Mouse (Mus musculus) MEL (cell line): Measurements from ENCODE around the gene Shank3. TPM values are rescaled to one million over a fixed set of nuclear protein-coding genes. Genes with fewer than 3 reads are reported as not detected.

Experiments
- DNase-seq: peaks from one replicate; pipeline ENCODE4 v3.0.0; 2011; ENCODE audit warnings: low read depth, low spot score
- H3K27ac ChIP-seq: 2 replicates; pipeline ENCODE4 v1.5.1; 2012; ENCODE audit warnings: low read depth, mild to moderate bottlenecking, control low read depth, low read length, moderate library complexity; ENCODE audit not compliant: control insufficient read depth
- H3K27me3 ChIP-seq, 2 experiments: fragments of 150-350 bp in 1 of 2; sonication (generic) in 1 of 2; 2 replicates each; pipeline ENCODE4 v1.6.1; 2012; ENCODE audit warnings: low read length in 2 of 2, mild to moderate bottlenecking in 2 of 2, improper control_type of control experiment in 1 of 2, moderate library complexity in 1 of 2; ENCODE audit not compliant: insufficient read depth in 2 of 2, control insufficient read depth in 1 of 2
- H3K36me3 ChIP-seq, 2 experiments: 2 replicates each; pipeline ENCODE4 v1.6.1; 2012 to 2014; ENCODE audit warnings: low read length in 2 of 2, improper control_type of control experiment in 1 of 2, inconsistent platforms in 1 of 2, mild to moderate bottlenecking in 1 of 2; ENCODE audit not compliant: insufficient read depth in 2 of 2, control insufficient read depth in 1 of 2
- H3K4me1 ChIP-seq, 2 experiments: fragments of 150-350 bp in 1 of 2; sonication (generic) in 1 of 2; 2 replicates each; pipeline ENCODE4 v1.6.1; 2012; ENCODE audit warnings: low read length in 2 of 2, improper control_type of control experiment in 1 of 2, mild to moderate bottlenecking in 1 of 2; ENCODE audit not compliant: insufficient read depth in 2 of 2, control insufficient read depth in 1 of 2
- H3K4me3 ChIP-seq, 2 experiments: fragments of 150-350 bp in 1 of 2; sonication (generic) in 1 of 2; 2 replicates each; pipeline ENCODE4 v1.5.1; 2012; ENCODE audit warnings: low read depth in 2 of 2, low read length in 2 of 2, mild to moderate bottlenecking in 2 of 2, moderate library complexity in 2 of 2, control low read depth in 1 of 2, improper control_type of control experiment in 1 of 2; ENCODE audit not compliant: control insufficient read depth in 1 of 2, insufficient read depth in 1 of 2
- H3K79me2 ChIP-seq: 2 replicates; pipeline ENCODE4 v1.6.1; 2012; ENCODE audit warnings: mild to moderate bottlenecking, low read length, moderate library complexity; ENCODE audit not compliant: control insufficient read depth, poor library complexity, insufficient read depth
- H3K9ac ChIP-seq: 2 replicates; pipeline ENCODE4 v1.6.1; 2012; ENCODE audit warnings: low read depth, mild to moderate bottlenecking, control low read depth, low read length, moderate library complexity; ENCODE audit not compliant: control insufficient read depth, poor library complexity, severe bottlenecking
- H3K9me3 ChIP-seq: fragments of 150-350 bp; sonication (generic); replicated peaks from 2 replicates; pipeline ENCODE4 v1.6.1; 2012; ENCODE audit warnings: mild to moderate bottlenecking, low read length, improper control_type of control experiment, moderate library complexity; ENCODE audit not compliant: insufficient read depth
- CTCF ChIP-seq, 3 experiments: IDR thresholded peaks in 2 of 3; conservative IDR thresholded peaks in 1 of 3; 2 replicates each; pipeline ENCODE4 v1.5.1; 2011 to 2012; ENCODE audit warnings: low read length in 3 of 3, low read depth in 2 of 3, mild to moderate bottlenecking in 2 of 3, improper control_type of control experiment in 1 of 3, inconsistent platforms in 1 of 3, mixed read lengths in 1 of 3, moderate library complexity in 1 of 3; ENCODE audit not compliant: control insufficient read depth in 1 of 3, insufficient read depth in 1 of 3, poor library complexity in 1 of 3, severe bottlenecking in 1 of 3
- EP300 ChIP-seq, 2 experiments: IDR thresholded peaks; 2 replicates each; pipeline ENCODE4 v1.6.1; 2011; ENCODE audit warnings: improper control_type of control experiment in 2 of 2, low read length in 2 of 2, low read depth in 1 of 2, mild to moderate bottlenecking in 1 of 2
- GABPA ChIP-seq: IDR thresholded peaks from 2 replicates; pipeline ENCODE4 v1.6.1; 2012; ENCODE audit warnings: low read depth, mild to moderate bottlenecking, inconsistent platforms, low read length, improper control_type of control experiment, moderate library complexity
- GATA1 ChIP-seq: IDR thresholded peaks from 2 replicates; pipeline ENCODE4 v1.6.1; 2011; ENCODE audit warnings: low read depth, low read length, improper control_type of control experiment
- JUND ChIP-seq: IDR thresholded peaks from 2 replicates; pipeline ENCODE4 v1.6.1; 2011; ENCODE audit warnings: low read depth, mild to moderate bottlenecking, improper control_type of control experiment, low read length
- MYB ChIP-seq: IDR thresholded peaks from 2 replicates; pipeline ENCODE4 v1.6.1; 2011; ENCODE audit warnings: mild to moderate bottlenecking, low read depth, low read length, improper control_type of control experiment
- POLR2A ChIP-seq, 2 experiments: IDR thresholded peaks; 2 replicates each; pipeline ENCODE4 v1.6.1; 2011 to 2012; ENCODE audit warnings: low read length in 2 of 2, mild to moderate bottlenecking in 2 of 2, control low read depth in 1 of 2, improper control_type of control experiment in 1 of 2, low read depth in 1 of 2, moderate library complexity in 1 of 2; ENCODE audit not compliant: control insufficient read depth in 1 of 2, insufficient read depth in 1 of 2, poor library complexity in 1 of 2
- RAD21 ChIP-seq: IDR thresholded peaks from 2 replicates; pipeline ENCODE4 v1.6.1; 2011; ENCODE audit warnings: mild to moderate bottlenecking, low read depth, low read length, improper control_type of control experiment
- RCOR1 ChIP-seq: IDR thresholded peaks from 2 replicates; pipeline ENCODE4 v1.6.1; 2012; ENCODE audit warnings: low read depth, mild to moderate bottlenecking, inconsistent platforms, low read length, improper control_type of control experiment
- SIN3A ChIP-seq: IDR thresholded peaks from 2 replicates; pipeline ENCODE4 v1.6.1; 2012; ENCODE audit warnings: low read length, improper control_type of control experiment, inconsistent platforms
- polyA plus RNA-seq, 2 experiments: library from polyadenylated mRNA; stranded (reverse) in 1 of 2; unstranded in 1 of 2; fragments of >175 nt in 1 of 2; fragments of >200 nt in 1 of 2; gene quantifications; 2 replicates each; pipeline versions ENCODE4 v1.2.1 to v1.2.4; 2012; ENCODE audit warnings: low replicate concordance in 2 of 2, low read depth in 1 of 2; ENCODE audit not compliant: insufficient read length in 2 of 2, insufficient read depth in 1 of 2, missing spikeins in 1 of 2
- total RNA-seq: library from RNA; depleted of rRNA; stranded (reverse); fragments of 300-350 nt; gene quantifications from 2 replicates; pipeline ENCODE4 v1.2.3, GENCODE M21; 2012; rRNA removed

The Shank3 gene
- total and polyA plus RNA-seq, 3 experiments: 14.2 to 20.3 TPM; not detected in 1

DNA sequence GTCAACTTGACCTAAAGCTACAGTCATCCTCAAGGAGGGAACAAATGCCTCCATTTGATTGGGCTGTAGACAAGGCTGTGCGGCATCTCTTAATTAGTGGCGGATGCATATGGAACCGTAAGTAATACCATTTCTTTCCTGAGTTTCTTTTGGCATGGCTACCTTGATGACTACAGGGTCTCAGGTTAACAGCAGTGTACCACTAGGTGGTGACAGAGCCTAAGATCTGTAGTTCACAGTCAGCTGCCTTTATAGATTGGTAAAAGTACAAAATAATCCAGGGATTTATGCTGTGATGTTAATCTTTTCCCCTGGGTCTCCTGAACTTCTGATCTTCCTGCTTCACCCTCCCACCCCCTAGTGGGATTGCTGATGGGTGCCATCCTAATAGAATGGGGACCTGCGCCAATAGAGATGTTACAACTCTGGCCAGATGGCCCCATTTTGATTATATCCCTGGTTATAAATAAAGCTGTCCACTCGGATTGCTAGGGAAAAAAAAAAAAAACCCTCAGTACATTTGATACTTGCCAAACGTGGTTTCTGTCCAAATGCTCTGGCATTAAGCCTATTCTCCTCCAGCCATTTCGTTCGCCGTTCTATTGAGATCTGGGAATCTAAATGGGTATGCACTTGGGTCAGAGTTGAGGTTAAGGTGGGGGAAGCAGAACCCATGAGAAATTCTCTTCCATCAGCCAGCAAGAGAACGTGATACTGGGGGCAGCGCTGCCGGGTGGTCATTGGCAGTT lies 106.6 kb downstream of the Shank3 start:
- H3K36me3 ChIP-seq: no peaks in the 10 kb centered on the region
- H3K79me2 ChIP-seq: no peaks in the 10 kb centered on the region
- DNase-seq: no peak
- peaks cover 0 to 2% of the 10 kb centered on the region in 2 experiments; a peak in 1 of 4 replicates for H3K27me3 ChIP-seq
- TF ChIP-seq POLR2A (IDR thresholded peaks at IDR 0.05; ENCODE audit: control insufficient read depth in 1 of 2, insufficient read depth in 1 of 2, low read depth in 1 of 2, low read length in 2 of 2, poor library complexity in 1 of 2) (no peak), JUND (no peak), RCOR1 (no peak), CTCF (IDR thresholded peaks at IDR 0.05 in 2 of 3, conservative IDR thresholded peaks at IDR 0.05 in 1 of 3; ENCODE audit: control insufficient read depth in 1 of 3, insufficient read depth in 1 of 3, low read depth in 2 of 3, low read length in 3 of 3, poor library complexity in 1 of 3, severe bottlenecking in 1 of 3) (peak in 1 of 3 experiments; percentile 10; a peak in 1 of 6 replicates), SIN3A (no peak), EP300 (IDR thresholded peaks at IDR 0.05; ENCODE audit: low read depth in 1 of 2, low read length in 2 of 2) (no peak), MYB (no peak), RAD21 (peak; percentile 2; the same call in 1 of the 2 replicates)
- H3K9me3 ChIP-seq: no peaks in the 10 kb centered on the region
- no peak overlapping the region for H3K4me3 ChIP-seq
- no peak overlapping the region for H3K9ac ChIP-seq
- no peaks in the 10 kb centered on the region for H3K4me1 ChIP-seq
- H3K27ac ChIP-seq: no peak overlapping the region

DNA sequence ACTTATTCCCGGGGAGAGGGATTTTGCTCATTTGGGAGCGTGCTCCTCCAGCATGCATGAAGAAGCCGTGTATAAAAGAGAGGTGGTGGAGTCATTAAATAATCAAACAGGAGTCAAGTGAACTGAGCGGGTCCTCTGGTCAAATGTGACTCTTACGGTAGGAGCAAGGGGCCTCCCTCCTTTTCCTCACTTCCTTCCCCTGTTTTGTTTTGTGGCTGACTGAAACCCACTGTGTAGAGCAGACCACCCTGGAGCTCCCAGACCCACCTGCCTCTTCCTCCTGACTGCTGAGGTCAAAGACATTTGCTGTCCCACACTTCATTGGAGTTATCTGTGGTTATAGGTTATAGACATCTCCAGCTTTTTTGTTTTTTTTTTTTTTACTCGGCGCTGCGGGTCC lies 108.1 kb downstream of the Shank3 start:
- H3K27me3 ChIP-seq: peaks cover 0 to 2% of the 10 kb centered on the region in 2 experiments; a peak in 1 of 4 replicates
- H3K36me3 ChIP-seq: no peaks in the 10 kb centered on the region
- no peak for DNase-seq
- no peak for TF ChIP-seq GABPA
- H3K4me3 ChIP-seq: no peak overlapping the region
- no peak overlapping the region for H3K9ac ChIP-seq
- no peaks in the 10 kb centered on the region for H3K9me3 ChIP-seq
- no peaks in the 10 kb centered on the region for H3K79me2 ChIP-seq
- no peak overlapping the region for H3K27ac ChIP-seq
- H3K4me1 ChIP-seq: no peaks in the 10 kb centered on the region

DNA sequence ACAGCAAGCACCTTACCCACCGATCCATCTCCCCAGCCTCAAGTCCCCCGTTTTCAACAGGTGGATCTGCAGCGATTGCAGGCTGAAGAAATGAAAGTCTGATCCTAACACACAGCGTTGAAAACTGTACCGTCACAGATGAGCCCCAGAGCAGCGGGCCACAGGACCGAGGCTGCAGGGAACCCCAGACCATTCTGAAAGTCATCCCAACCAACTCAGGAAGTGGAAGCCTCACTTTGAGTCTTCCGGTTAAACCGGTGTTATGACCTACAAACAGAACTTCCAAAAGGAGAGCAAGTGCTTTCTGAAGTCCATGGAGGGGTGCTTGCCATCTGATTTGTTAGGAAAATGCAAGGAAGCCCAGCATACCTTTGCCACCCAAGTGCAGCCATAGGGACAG lies 108.5 kb downstream of the Shank3 start:
- H3K27me3 ChIP-seq: peaks cover 0 to 2% of the 10 kb centered on the region in 2 experiments; a peak in 1 of 4 replicates
- no peak overlapping the region for H3K27ac ChIP-seq
- DNase-seq: no peak
- no peaks in the 10 kb centered on the region for H3K79me2 ChIP-seq
- H3K9me3 ChIP-seq: no peaks in the 10 kb centered on the region
- TF ChIP-seq CTCF (IDR thresholded peaks at IDR 0.05 in 2 of 3, conservative IDR thresholded peaks at IDR 0.05 in 1 of 3; ENCODE audit: control insufficient read depth in 1 of 3, insufficient read depth in 1 of 3, low read depth in 2 of 3, low read length in 3 of 3, poor library complexity in 1 of 3, severe bottlenecking in 1 of 3): no peak
- TF ChIP-seq EP300 (IDR thresholded peaks at IDR 0.05; ENCODE audit: low read depth in 1 of 2, low read length in 2 of 2): no peak
- no peak for TF ChIP-seq GATA1
- no peaks in the 10 kb centered on the region for H3K4me1 ChIP-seq
- H3K36me3 ChIP-seq: no peaks in the 10 kb centered on the region
- no peak overlapping the region for H3K4me3 ChIP-seq
- no peak overlapping the region for H3K9ac ChIP-seq

Other genes with a start within 250 kb of the Shank3 start
- 80.4 and 84.6 TPM in 2 replicates for gene Sbf1, start 184.3 kb upstream of the Shank3 start, total RNA-seq
- 100 to 1,000 TPM in 1 of 2 experiments, not detected in 1; 147 TPM for gene Sbf1, start 184.3 kb upstream of the Shank3 start, polyA plus RNA-seq
- 1.4 and 7.1 TPM in 2 replicates for gene Adm2, start 176.9 kb upstream of the Shank3 start, total RNA-seq
- 10 to 100 TPM in 1 of 2 experiments, not detected in 1; 18.2 TPM for gene Adm2, start 176.9 kb upstream of the Shank3 start, polyA plus RNA-seq
- not detected in 2 replicates for gene Miox, start 165.2 kb upstream of the Shank3 start, total RNA-seq
- not detected for gene Miox, start 165.2 kb upstream of the Shank3 start, polyA plus RNA-seq
- 14.5 and 14.7 TPM in 2 replicates for gene Lmf2, start 144.0 kb upstream of the Shank3 start, total RNA-seq
- 10 to 100 TPM in 1 of 2 experiments, not detected in 1; 52.0 TPM for gene Lmf2, start 144.0 kb upstream of the Shank3 start, polyA plus RNA-seq
- 126 and 137 TPM in 2 replicates for gene Ncaph2, start 143.9 kb upstream of the Shank3 start, total RNA-seq
- 100 to 1,000 TPM; 160 to 165 TPM for gene Ncaph2, start 143.9 kb upstream of the Shank3 start, polyA plus RNA-seq
- 50.2 and 58.9 TPM in 2 replicates for gene Sco2, start 125.8 kb upstream of the Shank3 start, total RNA-seq
- 10 to 100 TPM in 1 of 2 experiments, not detected in 1; 34.6 TPM for gene Sco2, start 125.8 kb upstream of the Shank3 start, polyA plus RNA-seq
- gene Tymp, start 122.6 kb upstream of the Shank3 start, total RNA-seq: 0.92 and 1.5 TPM in 2 replicates
- 1 to 10 TPM in 1 of 2 experiments, not detected in 1; 2.0 TPM for gene Tymp, start 122.6 kb upstream of the Shank3 start, polyA plus RNA-seq
- not detected in 2 replicates for gene Odf3b, start 120.3 kb upstream of the Shank3 start, total RNA-seq
- not detected for gene Odf3b, start 120.3 kb upstream of the Shank3 start, polyA plus RNA-seq
- gene Klhdc7b, start 114.7 kb upstream of the Shank3 start, total RNA-seq: not detected in 2 replicates
- gene Klhdc7b, start 114.7 kb upstream of the Shank3 start, polyA plus RNA-seq: under 1 TPM in 1 of 2 experiments, not detected in 1; 0.01 TPM
- gene Syce3, start 89.1 kb upstream of the Shank3 start, total RNA-seq: 0.82 and 1.5 TPM in 2 replicates
- gene Syce3, start 89.1 kb upstream of the Shank3 start, polyA plus RNA-seq: 1 to 10 TPM in 1 of 2 experiments, not detected in 1; 1.4 TPM
- 0.92 and 1.4 TPM in 2 replicates for gene Cpt1b, start 73.8 kb upstream of the Shank3 start, total RNA-seq
- gene Cpt1b, start 73.8 kb upstream of the Shank3 start, polyA plus RNA-seq: 1 to 10 TPM in 1 of 2 experiments, not detected in 1; 2.0 TPM
- 2.5 and 3.8 TPM in 2 replicates for gene C730034F03Rik, start 70.0 kb upstream of the Shank3 start, total RNA-seq
- gene C730034F03Rik, start 70.0 kb upstream of the Shank3 start, polyA plus RNA-seq: 1 to 10 TPM in 1 of 2 experiments, not detected in 1; 1.6 TPM
- not detected in 2 replicates for gene Gm44502, start 69.9 kb upstream of the Shank3 start, total RNA-seq
- not detected for gene Gm44502, start 69.9 kb upstream of the Shank3 start, polyA plus RNA-seq
- gene Chkb, start 69.7 kb upstream of the Shank3 start, total RNA-seq: 19.3 and 19.5 TPM in 2 replicates
- 10 to 100 TPM in 1 of 2 experiments, not detected in 1; 51.3 TPM for gene Chkb, start 69.7 kb upstream of the Shank3 start, polyA plus RNA-seq
- gene Mapk8ip2, start 45.7 kb upstream of the Shank3 start, total RNA-seq: 0.04 TPM in 1 of 2 replicates, not detected in the other
- under 1 TPM in 1 of 2 experiments, not detected in 1; 0.01 TPM for gene Mapk8ip2, start 45.7 kb upstream of the Shank3 start, polyA plus RNA-seq
- gene Arsa, start 22.2 kb upstream of the Shank3 start, total RNA-seq: 8.4 and 9.1 TPM in 2 replicates
- 10 to 100 TPM in 1 of 2 experiments, not detected in 1; 28.1 TPM for gene Arsa, start 22.2 kb upstream of the Shank3 start, polyA plus RNA-seq
- not detected in 2 replicates for gene Acr, start 68.7 kb downstream of the Shank3 start, total RNA-seq
- gene Acr, start 68.7 kb downstream of the Shank3 start, polyA plus RNA-seq: under 1 TPM in 1 of 2 experiments, not detected in 1; 0.15 TPM
- gene Rabl2, start 92.3 kb downstream of the Shank3 start, total RNA-seq: 3.0 and 3.3 TPM in 2 replicates
- gene Rabl2, start 92.3 kb downstream of the Shank3 start, polyA plus RNA-seq: 10 to 100 TPM in 1 of 2 experiments, not detected in 1; 10.6 TPM